Mouse (Mus musculus): ENCODE results near the gene Mcidas.
"Not testable (repeated sequence)": the region's sequence is repeated elsewhere in the genome, so short reads cannot be mapped to it uniquely, and the experiment has no call there.

Gene Mcidas

DNA sequence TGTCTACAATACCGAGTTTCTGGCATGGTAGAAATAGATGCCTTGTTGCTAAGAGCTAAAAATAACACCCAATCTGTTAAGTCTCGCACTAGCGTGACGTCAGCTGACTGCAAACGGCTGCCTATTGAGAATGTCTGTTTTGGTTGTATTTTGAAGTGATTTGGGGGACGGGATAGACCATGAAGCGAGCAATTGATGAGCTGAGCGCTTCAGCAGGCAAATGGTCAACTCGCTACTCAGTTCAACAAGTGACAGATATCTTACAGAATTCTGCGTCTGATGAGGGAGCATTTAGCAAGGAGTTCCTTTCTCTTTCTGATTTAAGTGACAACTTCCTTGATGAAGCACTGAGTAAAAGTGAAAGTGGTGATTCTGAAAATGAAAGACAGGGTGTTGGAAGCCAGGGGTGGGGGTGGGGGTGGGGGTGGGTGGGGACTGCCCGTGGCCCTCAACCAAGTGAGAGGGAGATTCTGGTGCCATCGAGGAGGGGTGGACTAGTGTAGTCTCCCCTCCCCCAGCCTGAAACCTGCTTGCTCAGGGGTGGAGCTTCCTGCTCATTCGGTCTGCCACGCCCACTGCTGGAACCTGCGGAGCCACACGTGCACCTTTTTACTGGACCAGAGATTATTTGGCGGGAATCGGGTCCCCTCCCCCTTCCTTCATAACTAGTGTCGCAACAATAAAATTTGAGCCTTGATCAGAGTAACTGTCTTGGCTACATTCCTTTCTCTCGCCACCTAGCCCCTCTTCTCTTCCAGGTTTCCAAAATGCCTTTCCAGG, 19.7 kb downstream of the Mcidas start:
- not testable (repeated sequence) for DNase-seq

DNA sequence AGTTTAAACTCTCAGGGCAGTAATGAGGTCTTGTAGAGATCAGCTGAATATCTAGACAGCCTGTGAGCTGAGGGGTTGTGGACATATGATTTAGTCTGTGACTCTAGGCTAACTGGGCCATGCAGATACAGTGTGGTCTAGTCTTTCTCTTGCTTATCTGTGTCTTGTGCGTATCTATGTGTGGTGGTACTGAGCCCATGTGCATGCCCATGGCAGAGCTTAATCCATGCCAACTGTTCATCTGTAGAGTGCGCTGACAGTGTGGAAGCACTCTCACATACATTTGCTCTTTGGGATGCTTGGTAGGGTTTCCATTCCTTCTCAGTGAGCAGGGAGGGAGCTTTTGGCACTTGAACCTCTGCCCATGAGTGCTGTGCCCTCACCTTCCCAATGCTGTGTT, 27.9 kb downstream of the Mcidas start:
- DNase-seq = no peak

DNA sequence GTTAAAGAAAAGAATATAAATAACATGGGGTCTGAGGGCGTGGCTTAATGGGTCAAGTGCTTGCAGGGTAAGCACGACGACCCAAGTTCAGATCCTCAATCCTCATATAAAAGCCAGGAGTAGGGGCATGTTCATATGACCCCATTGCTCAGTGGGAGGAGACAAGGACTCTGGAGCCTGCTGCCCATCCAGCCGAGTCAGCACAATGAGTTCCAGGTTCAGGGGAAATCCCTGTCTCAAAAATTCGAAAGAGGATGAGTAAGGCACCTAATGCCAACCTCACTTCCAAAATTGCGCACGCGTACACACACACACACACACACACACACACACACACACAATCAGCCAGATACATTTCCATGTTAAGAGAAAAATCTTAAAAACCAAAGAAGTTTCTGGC, 28.8 kb downstream of the Mcidas start:
- DNase-seq = no peak

DNA sequence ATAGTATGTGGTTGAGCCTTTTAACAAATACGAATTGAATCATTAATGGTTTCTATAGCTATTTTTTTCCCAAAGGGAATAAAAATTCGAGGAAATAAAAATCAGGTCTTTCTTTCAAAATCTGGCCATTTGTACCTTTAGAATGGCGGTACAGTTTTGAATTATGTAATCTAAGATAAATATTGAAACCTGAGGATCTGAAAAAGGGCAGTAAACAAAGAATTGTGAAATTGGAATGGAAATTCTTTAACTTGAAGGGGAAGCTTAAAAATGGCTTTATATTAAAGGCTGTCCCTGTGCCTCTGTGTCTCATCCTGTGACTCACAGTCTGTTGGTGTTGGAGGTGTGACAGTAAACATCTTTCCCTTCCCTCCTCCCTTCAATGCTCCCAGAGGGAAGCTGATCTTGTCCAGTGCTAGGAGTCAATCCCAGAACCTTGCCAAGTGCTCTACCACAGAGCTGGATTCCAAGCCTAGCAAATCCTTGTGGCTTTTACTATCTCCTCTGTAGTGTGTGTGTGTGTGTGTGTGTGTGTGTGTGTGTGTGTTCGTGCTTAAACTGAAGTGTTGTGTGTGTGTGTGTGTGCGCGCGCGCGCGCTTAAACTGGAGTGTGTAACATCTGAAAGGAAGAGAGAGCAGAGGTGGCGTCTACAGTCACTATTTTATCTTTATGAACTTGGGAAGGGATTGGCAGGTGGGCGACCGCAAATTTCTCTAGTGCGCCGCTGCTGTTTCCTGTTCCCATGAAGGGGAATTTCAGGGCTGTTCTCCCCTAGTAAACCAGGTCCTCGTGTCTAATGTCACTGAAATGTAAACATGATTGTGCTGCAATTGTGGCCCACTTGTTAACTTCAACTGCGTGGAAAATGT, 29.9 kb downstream of the Mcidas start:
- no peak for DNase-seq

DNA sequence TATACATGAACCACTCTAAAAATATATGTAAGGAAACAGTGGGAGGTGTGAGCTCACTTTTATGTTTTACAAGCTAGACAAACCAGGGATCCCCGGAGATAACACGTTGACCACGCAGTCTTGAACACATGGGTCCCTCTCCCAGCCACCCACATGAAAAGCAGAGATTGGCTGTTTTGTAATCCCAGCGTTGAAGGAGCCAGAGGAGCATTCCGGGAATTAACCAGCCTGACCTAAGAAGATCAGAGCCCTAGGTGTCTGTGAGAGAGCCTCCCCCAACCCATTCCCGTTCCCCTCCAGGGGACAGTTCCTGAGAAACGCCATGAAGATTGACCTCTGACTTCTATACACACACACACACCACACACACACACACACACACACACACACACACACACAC, 37.7 kb downstream of the Mcidas start:
- no peak for DNase-seq

DNA sequence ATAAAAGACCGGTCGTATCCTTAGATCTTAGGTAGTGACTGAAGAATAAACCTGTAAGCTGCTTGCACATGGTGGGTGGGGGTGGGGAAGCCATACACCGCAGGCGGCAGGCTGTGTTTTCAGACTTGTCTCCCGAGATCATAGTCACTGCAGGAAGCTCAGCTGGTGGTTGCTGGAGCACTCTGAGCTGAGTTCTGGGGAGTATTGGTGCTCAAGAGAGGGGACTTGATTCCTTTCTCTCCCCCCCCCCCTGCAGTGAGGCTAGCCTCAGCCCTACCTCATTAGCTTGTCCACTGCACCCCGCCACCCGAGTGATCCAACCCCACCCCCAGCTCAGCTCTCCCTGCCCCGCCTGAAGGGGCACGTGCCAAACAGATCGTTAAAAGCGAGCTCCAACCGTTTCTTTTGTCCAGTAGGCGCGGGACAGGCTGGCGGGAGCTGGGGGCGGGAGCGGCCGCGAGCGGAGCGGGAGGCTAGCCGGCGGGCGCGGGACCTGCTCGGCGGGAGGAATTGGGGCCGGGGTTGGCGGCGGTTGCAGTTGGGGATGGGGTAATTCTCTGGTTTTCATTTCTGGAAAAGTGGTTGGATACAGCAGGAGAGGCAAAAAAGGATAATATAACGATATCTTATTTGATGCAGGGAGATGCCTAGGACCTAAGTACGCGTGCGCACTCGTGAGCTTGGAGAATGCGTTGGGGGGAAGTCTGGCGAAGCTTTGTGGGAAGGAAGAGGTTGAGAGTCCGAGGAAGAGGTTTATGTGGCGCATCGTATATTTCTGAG, 38.3 kb downstream of the Mcidas start:
- DNase-seq = peak; percentile 44

DNA sequence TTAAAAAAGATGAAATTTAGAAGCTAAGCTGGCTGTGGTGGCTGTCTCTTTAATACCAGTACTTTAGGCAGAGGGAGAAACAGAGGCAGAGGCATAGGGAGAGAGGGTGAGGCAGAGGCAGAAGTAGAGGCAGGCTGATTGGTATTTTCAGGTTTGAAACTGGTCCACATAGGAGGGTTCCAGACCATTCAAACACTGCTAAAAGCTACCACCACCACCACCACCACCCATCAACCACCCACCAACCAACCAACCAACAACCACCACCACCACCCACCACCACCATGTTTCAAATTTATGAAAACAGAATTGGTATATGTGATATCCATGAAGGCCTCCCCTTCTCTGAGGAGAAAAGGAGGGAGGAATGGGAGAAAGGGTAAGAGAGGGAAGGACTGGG, 39.2 kb downstream of the Mcidas start:
- DNase-seq = no peak

DNA sequence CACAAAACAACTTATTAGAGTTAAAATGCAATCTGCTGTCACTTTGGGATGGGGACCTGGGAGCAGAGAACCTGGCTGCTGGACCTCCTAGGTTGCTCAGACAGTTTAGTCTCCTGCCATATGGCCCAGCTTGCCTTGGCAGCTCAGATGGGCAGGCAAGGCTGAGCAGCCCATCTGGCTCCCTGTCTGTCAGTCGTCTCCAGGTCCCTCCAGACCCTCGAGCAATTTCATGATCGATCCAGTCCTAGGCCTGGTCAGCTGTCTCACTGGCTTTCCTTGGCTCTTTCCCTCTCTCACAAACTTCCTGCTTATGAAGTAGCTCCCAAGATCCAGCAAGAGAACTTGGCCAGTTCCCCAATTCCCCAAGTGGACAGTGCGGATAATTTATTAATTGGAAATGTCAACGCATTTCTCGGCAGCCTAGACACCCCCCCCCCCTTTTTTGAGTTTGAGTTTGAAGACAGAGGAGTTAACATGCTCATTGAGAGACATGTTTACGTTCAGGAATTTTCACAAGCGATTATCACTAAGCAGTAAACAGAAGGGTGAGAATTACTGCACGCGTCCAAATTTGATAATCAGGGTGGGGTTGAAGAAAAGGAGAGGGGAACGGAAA, 40.7 kb downstream of the Mcidas start:
- DNase-seq = no peak

DNA sequence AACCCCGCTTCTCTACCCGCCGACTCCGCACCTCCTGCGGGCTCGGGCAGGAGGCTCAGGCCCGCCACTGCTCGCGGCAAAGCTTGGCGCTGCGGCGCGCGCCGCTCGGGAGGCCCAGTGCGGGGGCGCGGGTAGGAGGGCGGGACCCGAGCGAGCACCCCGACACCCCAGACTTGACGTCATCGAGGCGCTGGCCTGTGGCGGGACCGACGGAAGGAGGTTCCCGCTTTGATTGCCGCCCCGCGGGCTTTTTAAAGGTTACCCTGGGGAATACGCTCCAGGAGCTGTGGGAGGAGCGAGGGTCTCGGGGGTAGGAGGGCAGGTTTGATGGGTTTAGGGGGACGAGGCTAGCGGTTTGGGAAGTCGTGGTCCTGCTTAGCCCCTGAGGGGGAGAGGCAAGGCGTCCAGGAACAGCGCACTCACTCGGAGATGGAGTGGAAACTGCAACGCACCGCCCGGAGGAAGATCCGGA, 41.3 kb downstream of the Mcidas start, which contains the start of gene Cdc20b:
Gene Cdc20b, plus strand, starts transcription at position 162 of the 472 bp plus-strand sequence.
- DNase-seq = peak; percentile 57

DNA sequence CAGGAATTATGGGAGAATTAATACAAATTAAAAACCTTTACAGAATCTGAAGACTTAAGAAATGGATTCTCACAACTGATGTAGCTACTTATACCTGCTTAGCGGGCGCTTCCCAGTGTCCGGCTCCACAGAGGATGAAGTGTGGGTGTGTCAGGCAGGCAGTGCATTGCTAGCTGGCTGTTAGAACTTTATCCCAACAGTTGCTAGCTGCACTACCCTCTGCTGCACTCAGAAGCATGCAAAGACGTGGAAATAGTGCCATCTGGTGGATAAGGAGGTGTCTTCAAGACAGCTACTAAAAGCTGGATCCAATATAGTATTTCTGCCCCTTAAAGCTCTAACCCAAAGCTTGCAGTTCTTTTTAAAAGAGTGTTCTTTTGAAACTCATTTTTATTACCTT, 42.2 kb downstream of the Mcidas start:
- peak; percentile 89 for DNase-seq

DNA sequence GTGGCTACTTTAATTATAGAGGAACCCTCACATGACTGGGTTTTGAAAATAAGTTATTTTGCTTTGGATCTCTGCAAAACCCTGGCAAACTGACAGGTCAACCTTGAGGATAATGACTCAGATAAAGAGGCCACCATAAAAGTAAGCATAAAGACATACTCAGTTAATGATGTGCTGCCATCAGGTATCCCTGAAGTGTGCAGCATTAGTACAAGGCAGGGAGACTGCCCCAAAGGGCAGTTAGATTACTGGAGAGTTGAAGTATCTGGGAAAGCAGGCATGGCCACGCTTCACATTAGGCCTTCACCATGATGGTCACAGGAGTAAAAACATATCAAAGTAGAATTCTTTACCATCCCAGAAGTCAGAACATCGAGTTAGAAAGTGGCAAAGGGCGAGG, 51.2 kb downstream of the Mcidas start:
- no peak for DNase-seq

DNA sequence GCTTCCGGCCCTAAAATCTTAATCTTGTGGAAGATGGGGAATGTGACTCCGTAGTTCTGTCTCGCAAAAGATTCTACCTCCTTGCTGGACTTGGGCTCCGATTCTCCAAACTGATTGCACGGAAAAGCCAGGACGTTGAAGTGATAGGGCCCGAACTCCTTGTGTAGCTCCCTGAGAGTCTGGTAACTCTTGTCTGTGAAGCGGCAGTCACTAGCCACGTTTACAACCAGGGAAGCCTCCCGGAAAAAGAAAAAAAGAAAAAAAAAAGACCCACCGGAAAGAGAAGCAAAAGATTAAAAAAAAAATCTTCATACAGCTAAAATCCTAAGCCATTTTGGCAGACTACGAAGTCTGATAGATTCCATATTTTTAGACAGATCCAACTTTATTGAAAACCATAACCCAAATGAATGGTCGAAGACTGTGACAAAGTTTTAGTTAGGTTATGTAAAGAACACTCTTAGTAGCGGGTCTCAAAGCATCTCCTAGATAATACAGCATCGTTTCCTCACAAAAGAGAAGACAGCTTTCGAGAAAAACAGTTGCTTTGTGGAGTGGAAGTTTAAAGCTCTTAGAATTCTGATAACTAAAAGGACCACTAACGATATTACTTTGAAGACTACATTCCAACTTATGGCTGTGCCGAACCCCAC, 51.9 kb downstream of the Mcidas start:
- DNase-seq = no peak

DNA sequence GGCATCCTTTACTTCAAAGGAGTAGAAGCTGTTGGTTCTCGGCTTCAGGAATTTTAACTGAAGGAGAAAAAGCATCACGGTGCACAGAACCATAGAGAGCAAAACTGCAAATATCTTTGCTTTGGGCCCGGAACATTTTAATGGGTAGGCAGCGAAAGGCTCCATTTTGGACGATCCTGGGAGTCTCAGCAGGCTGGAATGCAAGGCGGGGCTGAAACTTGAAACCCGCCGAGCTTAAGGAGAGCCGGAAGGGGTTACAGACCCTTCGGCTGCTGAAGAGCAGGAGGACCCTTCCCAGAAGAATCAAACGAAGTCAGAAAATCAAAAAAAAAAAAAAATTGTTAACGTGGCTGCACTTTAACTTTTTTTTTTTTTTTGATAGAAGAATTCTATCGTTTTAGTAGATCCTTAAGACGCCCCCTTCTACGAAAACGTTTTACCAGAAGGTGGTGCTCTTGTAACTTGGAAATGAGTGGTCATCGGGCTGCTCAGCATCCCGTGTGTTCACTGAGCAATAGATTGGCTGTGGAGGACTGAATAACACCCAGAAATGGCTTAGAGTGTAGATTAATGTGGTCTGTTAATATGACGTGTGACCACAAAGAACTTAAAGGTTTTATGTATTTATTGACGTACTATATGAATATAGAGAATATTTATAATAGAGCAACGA, 52.7 kb downstream of the Mcidas start, which contains the start of gene Gpx8:
Gene Gpx8, minus strand, starts transcription at position 200 of the 673 bp plus-strand sequence.
- peak; percentile 80 for DNase-seq

DNA sequence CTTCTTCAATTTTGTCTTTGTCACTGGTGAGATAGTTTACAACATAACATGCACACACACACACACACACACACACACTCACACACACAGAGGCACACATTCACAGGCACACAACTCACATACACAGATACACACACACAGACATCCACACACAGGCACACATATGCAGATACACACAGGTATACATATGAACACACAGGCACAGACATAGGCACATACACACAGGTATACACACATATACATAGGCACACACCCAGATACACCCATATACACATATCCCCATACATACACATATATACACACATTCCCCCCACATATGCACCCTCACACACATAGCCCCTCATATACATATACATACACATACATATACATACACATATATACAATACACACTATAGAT, 53.4 kb downstream of the Mcidas start:
- no peak for DNase-seq

DNA sequence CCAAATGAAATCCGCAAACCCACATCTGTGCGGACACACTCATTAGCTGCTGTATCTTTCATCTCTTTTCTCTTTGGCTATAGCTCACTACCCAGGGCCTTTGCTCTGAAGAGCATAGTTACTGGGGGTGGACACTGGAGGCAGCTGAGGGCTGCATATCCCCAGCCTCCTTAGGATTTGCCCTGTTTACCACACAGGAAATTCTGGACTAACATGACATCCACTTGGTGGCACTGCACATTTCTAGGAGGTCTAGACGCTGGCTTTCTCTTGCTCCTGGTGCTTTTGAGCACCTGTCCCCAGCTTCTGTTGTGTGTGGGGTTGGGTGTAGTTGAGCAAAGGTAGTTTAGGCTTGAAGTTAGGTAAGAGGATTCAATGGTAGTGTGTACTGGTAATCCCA, 54.0 kb downstream of the Mcidas start:
- DNase-seq = no peak

Data from lung, postnatal 10 days (tissue).